Mouse (Mus musculus): ENCODE measurements at regions not wholly inside any gene's neighbourhood (a gene's known extent, or its start where the extent isn't known, plus 50 kb on each side); places are given as distances from the start of the nearest gene placed in this dataset.

GRCm38 (mm10) chr6:51287807-51288206, 144.7 kb upstream of the Nfe2l3 start:
- TF ChIP-seq POLR2A (IDR thresholded peaks at IDR 0.05; ENCODE audit: borderline replicate concordance, extremely low read depth, low read depth, low read length) (no peak), CTCF (IDR thresholded peaks at IDR 0.05; ENCODE audit: insufficient read depth, low read length) (no peak)

All from lung, adult 2 months (tissue).